Mouse (Mus musculus): Measurements from ENCODE around the gene Tex36. TPM values are rescaled to one million over a fixed set of nuclear protein-coding genes. Genes with fewer than 3 reads are reported as not detected.

The Tex36 gene
- polyA plus RNA-seq, 1 experiment: not detected

DNA sequence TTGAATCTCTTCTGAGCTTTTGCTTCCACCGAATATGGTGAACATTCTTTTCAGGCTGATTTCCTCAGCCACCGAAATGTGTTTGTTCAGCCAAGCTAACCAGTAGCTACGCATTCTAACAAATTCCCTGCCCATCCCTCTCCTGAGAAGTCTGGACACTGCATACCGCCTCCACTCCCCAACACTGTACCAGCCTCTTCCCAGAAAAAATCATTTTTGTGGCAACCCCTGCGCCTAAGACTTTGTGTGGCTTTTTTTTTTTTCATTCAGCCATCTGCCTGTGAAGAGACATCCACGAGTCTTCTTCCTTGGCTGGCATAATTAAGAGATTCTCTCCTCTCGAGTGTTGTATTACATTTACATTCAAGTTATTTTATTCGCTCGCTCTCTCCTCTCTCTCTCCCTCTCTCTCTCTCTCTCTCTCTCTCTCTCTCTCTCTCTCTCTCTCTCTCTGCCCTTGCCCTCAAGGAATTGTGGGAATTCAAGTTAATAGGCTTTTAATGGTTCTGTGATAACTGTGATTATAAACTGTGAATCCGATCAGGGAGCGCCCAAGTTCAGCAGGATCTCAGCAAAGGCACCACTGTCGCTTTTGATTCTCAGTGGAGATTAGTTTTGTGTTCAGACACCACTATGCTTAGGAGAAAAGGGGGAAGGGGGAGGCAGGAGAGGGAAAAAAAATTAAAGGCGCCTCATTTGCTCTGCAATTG, 6.8 kb upstream of the Tex36 start:
- Histone ChIP-seq H3K36me3 (ENCODE audit: control insufficient read depth, insufficient read depth) (no peaks in the 10 kb centered on the region), H3K27me3 (ENCODE audit: control insufficient read depth, insufficient read depth, insufficient read length) (peaks cover 30% of the 10 kb centered on the region), H3ac (ENCODE audit: control insufficient read depth, insufficient read length) (no peak overlapping the region), H3K79me2 (ENCODE audit: control insufficient read depth, insufficient read depth) (no peaks in the 10 kb centered on the region), H3K4me3 (no peak overlapping the region), H3K4me2 (ENCODE audit: low read depth) (no peak overlapping the region)
- TF ChIP-seq USF1 (IDR thresholded peaks at IDR 0.05; ENCODE audit: low read depth) (no peak), TCF3 (IDR thresholded peaks at IDR 0.05; ENCODE audit: insufficient read length, low read depth) (no peak), MYOG (IDR thresholded peaks at IDR 0.05; ENCODE audit: control insufficient read depth in 1 of 3, insufficient read depth in 1 of 3, insufficient read length in 2 of 3, low read depth in 2 of 3) (no peak), E2F4 (IDR thresholded peaks at IDR 0.05; ENCODE audit: insufficient read depth) (no peak), MAX (IDR thresholded peaks at IDR 0.05; ENCODE audit: low read depth) (no peak), POLR2AphosphoS2 (IDR thresholded peaks at IDR 0.05; ENCODE audit: insufficient read length, low read depth) (no peak), CEBPB (IDR thresholded peaks at IDR 0.05; ENCODE audit: insufficient read depth, poor library complexity, severe bottlenecking) (no peak), MYOD1 (IDR thresholded peaks at IDR 0.05; ENCODE audit: control insufficient read depth in 1 of 3, insufficient read length in 2 of 3, low read depth in 2 of 3) (no peak), POLR2A (IDR thresholded peaks at IDR 0.05; ENCODE audit: insufficient read length, low read depth) (no peak), TCF12 (IDR thresholded peaks at IDR 0.05; ENCODE audit: insufficient read depth, poor library complexity, severe bottlenecking) (no peak), SRF (IDR thresholded peaks at IDR 0.05; ENCODE audit: control insufficient read depth, insufficient read length, low read depth) (no peak), REST (IDR thresholded peaks at IDR 0.05; ENCODE audit: insufficient read depth, insufficient read length) (no peak)

- no peak overlapping the region for H3K4me2 ChIP-seq (ENCODE audit: low read depth)
- H3K27me3 ChIP-seq (ENCODE audit: control insufficient read depth, insufficient read depth, insufficient read length): peaks cover 24% of the 10 kb centered on the region
- no peak overlapping the region for H3ac ChIP-seq (ENCODE audit: control insufficient read depth, insufficient read length)
- no peaks in the 10 kb centered on the region for H3K79me2 ChIP-seq (ENCODE audit: control insufficient read depth, insufficient read depth)
- no peak overlapping the region for H3K4me3 ChIP-seq
- no peak for TF ChIP-seq MYOG (IDR thresholded peaks at IDR 0.05; ENCODE audit: control insufficient read depth in 1 of 3, insufficient read depth in 1 of 3, insufficient read length in 2 of 3, low read depth in 2 of 3)
- TF ChIP-seq TCF3 (IDR thresholded peaks at IDR 0.05; ENCODE audit: insufficient read length, low read depth): no peak
- no peak for TF ChIP-seq POLR2AphosphoS2 (IDR thresholded peaks at IDR 0.05; ENCODE audit: insufficient read length, low read depth)
- TF ChIP-seq POLR2A (IDR thresholded peaks at IDR 0.05; ENCODE audit: insufficient read length, low read depth): no peak
- no peak for TF ChIP-seq REST (IDR thresholded peaks at IDR 0.05; ENCODE audit: insufficient read depth, insufficient read length)
- no peak for TF ChIP-seq MYOD1 (IDR thresholded peaks at IDR 0.05; ENCODE audit: control insufficient read depth in 1 of 3, insufficient read length in 2 of 3, low read depth in 2 of 3)
- no peak for TF ChIP-seq CEBPB (IDR thresholded peaks at IDR 0.05; ENCODE audit: insufficient read depth, poor library complexity, severe bottlenecking)
- no peak for TF ChIP-seq USF1 (IDR thresholded peaks at IDR 0.05; ENCODE audit: low read depth)
- TF ChIP-seq MAX (IDR thresholded peaks at IDR 0.05; ENCODE audit: low read depth): no peak
- TF ChIP-seq TCF12 (IDR thresholded peaks at IDR 0.05; ENCODE audit: insufficient read depth, poor library complexity, severe bottlenecking): no peak
- TF ChIP-seq E2F4 (IDR thresholded peaks at IDR 0.05; ENCODE audit: insufficient read depth): no peak
- no peak for TF ChIP-seq SRF (IDR thresholded peaks at IDR 0.05; ENCODE audit: control insufficient read depth, insufficient read length, low read depth)
- H3K36me3 ChIP-seq (ENCODE audit: control insufficient read depth, insufficient read depth): no peaks in the 10 kb centered on the region
Measured at GRCm38 (mm10) chr7:133607883-133608575, 6.1 kb upstream of the Tex36 start.

- no peak overlapping the region for H3ac ChIP-seq (ENCODE audit: control insufficient read depth, insufficient read length)
- peaks cover 24% of the 10 kb centered on the region for H3K27me3 ChIP-seq (ENCODE audit: control insufficient read depth, insufficient read depth, insufficient read length)
- H3K4me3 ChIP-seq: no peak overlapping the region
- no peaks in the 10 kb centered on the region for H3K79me2 ChIP-seq (ENCODE audit: control insufficient read depth, insufficient read depth)
- TF ChIP-seq REST (IDR thresholded peaks at IDR 0.05; ENCODE audit: insufficient read depth, insufficient read length): no peak
- TF ChIP-seq MYOD1 (IDR thresholded peaks at IDR 0.05; ENCODE audit: control insufficient read depth in 1 of 3, insufficient read length in 2 of 3, low read depth in 2 of 3): no peak
- TF ChIP-seq MYOG (IDR thresholded peaks at IDR 0.05; ENCODE audit: control insufficient read depth in 1 of 3, insufficient read depth in 1 of 3, insufficient read length in 2 of 3, low read depth in 2 of 3): no peak
- H3K4me2 ChIP-seq (ENCODE audit: low read depth): no peak overlapping the region
- H3K36me3 ChIP-seq (ENCODE audit: control insufficient read depth, insufficient read depth): no peaks in the 10 kb centered on the region
Measured at GRCm38 (mm10) chr7:133607331-133607730, 5.4 kb upstream of the Tex36 start.

DNA sequence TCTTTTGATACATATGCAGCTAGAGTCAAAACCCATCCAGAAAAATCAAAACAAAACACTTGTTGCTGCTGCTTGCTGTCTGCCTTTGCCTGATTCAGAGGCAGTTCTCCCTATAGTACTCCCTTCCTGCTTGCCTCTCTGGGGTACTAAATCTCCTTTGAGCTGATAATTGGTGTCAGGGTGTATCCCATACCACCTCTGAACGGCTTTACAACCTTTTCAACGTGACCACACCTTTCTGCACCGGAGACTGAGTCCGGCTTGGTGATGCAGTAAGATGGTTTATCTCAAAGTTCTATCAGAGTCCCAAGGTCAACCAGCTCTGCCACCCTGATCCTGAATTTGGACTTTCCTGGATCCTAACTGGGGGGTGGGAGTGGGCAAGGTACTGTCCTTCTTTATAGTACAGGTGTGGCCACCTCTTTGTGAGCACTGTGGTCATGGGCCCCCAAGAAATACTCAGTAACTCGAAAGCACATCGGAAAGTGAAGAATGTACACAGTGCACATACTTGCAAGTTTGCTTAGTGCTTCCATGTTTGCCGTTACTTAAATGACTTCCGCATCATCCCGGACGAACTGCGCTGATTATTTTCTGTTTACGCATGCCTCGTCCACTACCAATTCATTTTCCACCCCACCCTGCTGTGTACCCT, 2.6 kb upstream of the Tex36 start:
- Histone ChIP-seq H3K79me2 (ENCODE audit: control insufficient read depth, insufficient read depth) (no peaks in the 10 kb centered on the region), H3K4me3 (no peak overlapping the region), H3K27me3 (ENCODE audit: control insufficient read depth, insufficient read depth, insufficient read length) (peaks cover 17% of the 10 kb centered on the region), H3ac (ENCODE audit: control insufficient read depth, insufficient read length) (no peak overlapping the region), H3K4me2 (ENCODE audit: low read depth) (no peak overlapping the region), H3K36me3 (ENCODE audit: control insufficient read depth, insufficient read depth) (no peaks in the 10 kb centered on the region)
- TF ChIP-seq TCF12 (IDR thresholded peaks at IDR 0.05; ENCODE audit: insufficient read depth, poor library complexity, severe bottlenecking) (no peak), POLR2AphosphoS2 (IDR thresholded peaks at IDR 0.05; ENCODE audit: insufficient read length, low read depth) (no peak), MYOD1 (IDR thresholded peaks at IDR 0.05; ENCODE audit: control insufficient read depth in 1 of 3, insufficient read length in 2 of 3, low read depth in 2 of 3) (no peak), E2F4 (IDR thresholded peaks at IDR 0.05; ENCODE audit: insufficient read depth) (no peak), SRF (IDR thresholded peaks at IDR 0.05; ENCODE audit: control insufficient read depth, insufficient read length, low read depth) (no peak), REST (IDR thresholded peaks at IDR 0.05; ENCODE audit: insufficient read depth, insufficient read length) (no peak), POLR2A (IDR thresholded peaks at IDR 0.05; ENCODE audit: insufficient read length, low read depth) (no peak), CEBPB (IDR thresholded peaks at IDR 0.05; ENCODE audit: insufficient read depth, poor library complexity, severe bottlenecking) (no peak), TCF3 (IDR thresholded peaks at IDR 0.05; ENCODE audit: insufficient read length, low read depth) (no peak), USF1 (IDR thresholded peaks at IDR 0.05; ENCODE audit: low read depth) (no peak), MAX (IDR thresholded peaks at IDR 0.05; ENCODE audit: low read depth) (no peak), MYOG (IDR thresholded peaks at IDR 0.05; ENCODE audit: control insufficient read depth in 1 of 3, insufficient read depth in 1 of 3, insufficient read length in 2 of 3, low read depth in 2 of 3) (no peak)
